Mouse (Mus musculus) midbrain, embryonic 16.5 days (tissue): Measurements from ENCODE around the gene Dnajb5. TPM values are rescaled to one million over a fixed set of nuclear protein-coding genes. Genes with fewer than 3 reads are reported as not detected.

Experiments used
- ATAC-seq: fragments of 200-750 bp; cut with Nextera tagmentation; 2 replicates; pipeline ENCODE4 v1.8.0; 2017; ENCODE audit warnings: moderate TSS enrichment
- H3K27ac ChIP-seq: fragments of 300-500 bp; sonication (generic); 2 replicates; pipeline ENCODE4 v1.5.1; 2014; ENCODE audit warnings: mild to moderate bottlenecking, low read length, mixed read lengths
- H3K27me3 ChIP-seq: fragments of 300-500 bp; sonication (generic); 2 replicates; pipeline ENCODE4 v1.6.1; 2014; ENCODE audit warnings: low read depth, low read length, mixed read lengths; ENCODE audit not compliant: control insufficient read depth, insufficient read depth
- H3K36me3 ChIP-seq: fragments of 300-500 bp; sonication (generic); 2 replicates; pipeline ENCODE4 v1.6.1; 2014; ENCODE audit warnings: mild to moderate bottlenecking, low read length, moderate library complexity, mixed read lengths; ENCODE audit not compliant: control insufficient read depth, insufficient read depth
- H3K4me1 ChIP-seq: fragments of 300-500 bp; sonication (generic); 2 replicates; pipeline ENCODE4 v1.6.1; 2014; ENCODE audit warnings: mild to moderate bottlenecking, low read length, mixed read lengths; ENCODE audit not compliant: control insufficient read depth, insufficient read depth
- H3K4me2 ChIP-seq: fragments of 300-500 bp; sonication (generic); 2 replicates; pipeline ENCODE4 v1.6.1; 2014; ENCODE audit warnings: mild to moderate bottlenecking, low read length, mixed read lengths
- H3K4me3 ChIP-seq: fragments of 300-500 bp; sonication (generic); 2 replicates; pipeline ENCODE4 v1.5.1; 2014; ENCODE audit warnings: low read depth, mild to moderate bottlenecking, low read length, moderate library complexity, mixed read lengths
- H3K9ac ChIP-seq: fragments of 300-500 bp; sonication (generic); 2 replicates; pipeline ENCODE4 v1.6.1; 2014; ENCODE audit warnings: low read depth, low read length, mixed read lengths
- H3K9me3 ChIP-seq: fragments of 300-500 bp; sonication (generic); replicated peaks from 2 replicates; pipeline ENCODE4 v1.6.1; 2014; ENCODE audit warnings: mild to moderate bottlenecking, low read length, mixed read lengths; ENCODE audit not compliant: control insufficient read depth, poor library complexity, severe bottlenecking
- WGBS: fragments of 180-500 bp; shearing (Covaris S2); extraction: QIAGEN DNeasy Blood & Tissue Kit; methylation state at CpG from one replicate; pipeline ENCODE4 v1.1.7; 2014; 5-methylcytosine and 5-hydroxymethylcytosine counted together
- polyA plus RNA-seq: library from polyadenylated mRNA; unstranded; fragments of >200 nt; fragmentation: Nextera tagmentation; extraction: Ambion mirVana; gene quantifications from 2 replicates; pipeline ENCODE4 v1.2.1, GENCODE M21; 2015

Dnajb5 gene
- polyA plus RNA-seq, result 53.8 and 56.8 TPM in 2 replicates

- no peaks in the 10 kb centered on the region for H3K27me3 ChIP-seq
- WGBS, result under 1% methylated on average over 39 of the region's 39 CpGs
- peak; percentile 95 for ATAC-seq
Observed at GRCm38 (mm10) chr4:42949676-42950051, at the start of gene Dnajb5. Dnajb5 (plus strand) TSS chr4:42949814.

DNA sequence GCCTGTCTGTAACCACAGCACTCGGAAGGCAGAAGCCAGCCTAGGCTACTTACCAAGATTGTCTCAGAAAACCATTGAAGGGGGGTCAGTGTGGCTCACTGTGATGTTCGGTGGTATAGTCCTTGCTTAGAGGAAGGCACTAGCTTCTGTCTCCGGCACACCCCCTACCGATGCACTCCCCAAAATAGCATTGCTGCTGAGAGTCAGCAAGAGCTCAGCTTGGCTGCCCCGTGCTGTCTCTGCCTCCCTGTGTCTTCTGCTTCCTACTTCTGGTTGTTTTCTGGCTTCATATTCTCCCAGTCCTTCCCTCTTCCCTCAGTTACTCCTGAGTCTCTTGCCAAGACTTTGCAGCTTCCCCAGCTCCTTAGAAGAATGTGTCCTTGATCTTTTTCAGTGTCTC lies 48.7 kb upstream of the Dnajb5 start:
- H3K4me2 ChIP-seq, result no peak overlapping the region
- no peaks in the 10 kb centered on the region for H3K27me3 ChIP-seq
- H3K36me3 ChIP-seq, result no peaks in the 10 kb centered on the region
- H3K27ac ChIP-seq, result no peak overlapping the region
- H3K4me3 ChIP-seq, result no peak overlapping the region
- 63% methylated on average over 5 of the region's 5 CpGs for WGBS
- H3K4me1 ChIP-seq, result no peaks in the 10 kb centered on the region
- ATAC-seq, result no peak
- no peak overlapping the region for H3K9ac ChIP-seq
- H3K9me3 ChIP-seq, result no peaks in the 10 kb centered on the region

More at GRCm38 (mm10) chr4:42949676-42950051, at the start of gene Dnajb5:
- Histone ChIP-seq H3K4me2 (peak within 1 kb of the TSS; percentile 86), H3K36me3 (no peaks in the 10 kb centered on the region), H3K9me3 (no peaks in the 10 kb centered on the region), H3K9ac (peak within 1 kb of the TSS; percentile 96), H3K27ac (peak within 1 kb of the TSS; percentile 95), H3K4me3 (peak within 1 kb of the TSS; percentile 79), H3K4me1 (peaks cover 65% of the 10 kb centered on the region)

GRCm38 (mm10) chr4:42902174-42902573 lies 47.4 kb upstream of the Dnajb5 start:
- Histone ChIP-seq H3K4me1 (no peaks in the 10 kb centered on the region), H3K4me2 (no peak overlapping the region), H3K9me3 (no peaks in the 10 kb centered on the region), H3K4me3 (no peak overlapping the region), H3K9ac (no peak overlapping the region), H3K36me3 (no peaks in the 10 kb centered on the region), H3K27ac (no peak overlapping the region), H3K27me3 (no peaks in the 10 kb centered on the region)
- 71% methylated on average over 9 of the region's 9 CpGs for WGBS
- ATAC-seq, result no peak

GRCm38 (mm10) chr4:42902730-42903129 lies 46.9 kb upstream of the Dnajb5 start:
- Histone ChIP-seq H3K27ac (no peak overlapping the region), H3K4me2 (no peak overlapping the region), H3K4me1 (no peaks in the 10 kb centered on the region), H3K27me3 (no peaks in the 10 kb centered on the region), H3K36me3 (no peaks in the 10 kb centered on the region), H3K9ac (no peak overlapping the region), H3K9me3 (no peaks in the 10 kb centered on the region), H3K4me3 (no peak overlapping the region)
- ATAC-seq, result no peak
- WGBS, result 92% methylated on average over 5 of the region's 5 CpGs

- Histone ChIP-seq H3K36me3 (no peaks in the 10 kb centered on the region), H3K27ac (no peak overlapping the region), H3K4me2 (no peak overlapping the region), H3K9me3 (no peaks in the 10 kb centered on the region), H3K4me1 (no peaks in the 10 kb centered on the region), H3K27me3 (no peaks in the 10 kb centered on the region), H3K4me3 (no peak overlapping the region), H3K9ac (no peak overlapping the region)
- ATAC-seq, result no peak
- 67% methylated on average over 1 of the region's 1 CpGs for WGBS
Observed at GRCm38 (mm10) chr4:42903942-42904341, 45.7 kb upstream of the Dnajb5 start.

- no peak overlapping the region for H3K4me2 ChIP-seq
- H3K4me3 ChIP-seq, result no peak overlapping the region
- WGBS, result 72% methylated on average over 3 of the region's 3 CpGs
- H3K27me3 ChIP-seq, result no peaks in the 10 kb centered on the region
- no peaks in the 10 kb centered on the region for H3K36me3 ChIP-seq
- no peak overlapping the region for H3K27ac ChIP-seq
- H3K9me3 ChIP-seq, result no peaks in the 10 kb centered on the region
- no peak for ATAC-seq
- H3K9ac ChIP-seq, result no peak overlapping the region
- H3K4me1 ChIP-seq, result no peaks in the 10 kb centered on the region
Observed at GRCm38 (mm10) chr4:42904523-42904922, 45.1 kb upstream of the Dnajb5 start.

DNA sequence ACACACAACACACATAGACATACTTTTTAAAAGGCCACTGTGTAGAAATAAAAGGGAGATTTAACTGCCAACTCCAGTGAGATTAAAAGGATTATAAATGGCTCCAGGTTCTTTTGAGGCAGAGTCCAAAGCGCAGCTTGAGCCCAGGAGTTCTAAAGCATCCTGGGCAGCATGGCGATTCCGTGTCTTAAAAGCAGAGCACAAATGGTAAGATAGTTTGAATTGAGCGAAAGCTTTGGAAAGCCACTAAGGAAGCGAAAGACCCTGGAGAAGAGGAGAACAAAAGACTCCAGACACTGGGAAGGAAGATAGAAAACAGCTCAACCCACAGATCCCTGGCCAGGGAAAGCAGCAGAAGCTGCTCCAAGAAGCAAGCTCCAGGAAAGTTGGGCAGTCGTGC lies 44.6 kb upstream of the Dnajb5 start:
- H3K9ac ChIP-seq, result no peak overlapping the region
- H3K4me1 ChIP-seq, result no peaks in the 10 kb centered on the region
- 25% methylated on average over 6 of the region's 6 CpGs for WGBS
- no peak overlapping the region for H3K4me2 ChIP-seq
- H3K36me3 ChIP-seq, result no peaks in the 10 kb centered on the region
- 0 out of 2 replicates have a peak overlapping the region, but pooled peaks have one; percentile 14 for H3K27ac ChIP-seq
- no peak for ATAC-seq
- H3K27me3 ChIP-seq, result no peaks in the 10 kb centered on the region
- no peaks in the 10 kb centered on the region for H3K9me3 ChIP-seq
- no peak overlapping the region for H3K4me3 ChIP-seq

- Histone ChIP-seq H3K27me3 (no peaks in the 10 kb centered on the region), H3K4me3 (no peak overlapping the region), H3K27ac (no peak overlapping the region), H3K9me3 (no peaks in the 10 kb centered on the region), H3K9ac (no peak overlapping the region), H3K4me1 (peaks cover 10% of the 10 kb centered on the region; the same call in 1 of the 2 replicates), H3K36me3 (no peaks in the 10 kb centered on the region), H3K4me2 (no peak overlapping the region)
- ATAC-seq, result no peak
- WGBS, result 57% methylated on average over 10 of the region's 10 CpGs
Observed at GRCm38 (mm10) chr4:42913391-42913790, 36.2 kb upstream of the Dnajb5 start.

GRCm38 (mm10) chr4:42915311-42915710 lies 34.3 kb upstream of the Dnajb5 start:
- Histone ChIP-seq H3K9me3 (no peaks in the 10 kb centered on the region), H3K27ac (no peak overlapping the region), H3K4me3 (no peak overlapping the region), H3K4me2 (no peak overlapping the region), H3K4me1 (peaks cover 11% of the 10 kb centered on the region; the same call in 1 of the 2 replicates), H3K27me3 (no peaks in the 10 kb centered on the region), H3K36me3 (no peaks in the 10 kb centered on the region), H3K9ac (no peak overlapping the region)
- no peak for ATAC-seq
- 84% methylated on average over 12 of the region's 12 CpGs for WGBS
